Mouse (Mus musculus) lung, embryonic 16.5 days (tissue): ENCODE data around the gene Slc38a3. TPM values are rescaled to one million over a fixed set of nuclear protein-coding genes. Genes with fewer than 3 reads are reported as not detected.

Source experiments
- ATAC-seq: fragments of 200-750 bp; cut with Nextera tagmentation; 2 replicates; pipeline ENCODE4 v1.8.0; 2017; ENCODE audit warnings: low read depth, mild to moderate bottlenecking, moderate library complexity
- H3K27ac ChIP-seq: fragments of 300-500 bp; sonication (generic); 2 replicates; pipeline ENCODE4 v1.5.1; 2014; ENCODE audit warnings: mild to moderate bottlenecking, control low read depth, low read length
- H3K27me3 ChIP-seq: fragments of 300-500 bp; sonication (generic); 2 replicates; pipeline ENCODE4 v1.6.1; 2014; ENCODE audit warnings: low read depth, low read length, mixed read lengths; ENCODE audit not compliant: control insufficient read depth, insufficient read depth
- H3K36me3 ChIP-seq: fragments of 300-500 bp; sonication (generic); 2 replicates; pipeline ENCODE4 v1.6.1; 2014; ENCODE audit warnings: low read length; ENCODE audit not compliant: control insufficient read depth, insufficient read depth
- H3K4me1 ChIP-seq: fragments of 300-500 bp; sonication (generic); replicated peaks from 2 replicates; pipeline ENCODE4 v1.6.1; 2014; ENCODE audit warnings: low read length, mixed read lengths; ENCODE audit not compliant: control insufficient read depth, insufficient read depth
- H3K4me2 ChIP-seq: fragments of 300-500 bp; sonication (generic); 2 replicates; pipeline ENCODE4 v1.6.1; 2014; ENCODE audit warnings: low read depth, low read length, control low read depth
- H3K4me3 ChIP-seq: fragments of 300-500 bp; sonication (generic); 2 replicates; pipeline ENCODE4 v1.5.1; 2014; ENCODE audit warnings: mild to moderate bottlenecking, low read length, control low read depth
- H3K9ac ChIP-seq: fragments of 300-500 bp; sonication (generic); 2 replicates; pipeline ENCODE4 v1.6.1; 2014; ENCODE audit warnings: low read length, control low read depth
- H3K9me3 ChIP-seq: fragments of 300-500 bp; sonication (generic); 2 replicates; pipeline ENCODE4 v1.6.1; 2016; ENCODE audit warnings: low read length; ENCODE audit not compliant: control insufficient read depth
- WGBS: fragments of 180-500 bp; shearing (Covaris S2); extraction: QIAGEN DNeasy Blood & Tissue Kit; methylation state at CpG from one replicate; pipeline ENCODE4 v1.1.7; 2014; 5-methylcytosine and 5-hydroxymethylcytosine counted together
- polyA plus RNA-seq: library from polyadenylated mRNA; unstranded; fragments of >200 nt; fragmentation: Nextera tagmentation; extraction: Ambion mirVana; gene quantifications from 2 replicates; pipeline ENCODE4 v1.2.1, GENCODE M21; 2015

Slc38a3 gene
- polyA plus RNA-seq, 1 experiment from 2014 or later, result 4.5 TPM

- no peaks in the 10 kb centered on the region for H3K9me3 ChIP-seq
- no peak overlapping the region for H3K4me3 ChIP-seq
- ATAC-seq, result no peak
- H3K4me1 ChIP-seq, result peaks cover 51% of the 10 kb centered on the region
- H3K4me2 ChIP-seq, result no peak overlapping the region
- no peak overlapping the region for H3K9ac ChIP-seq
- WGBS, result 68% methylated on average over 5 of the region's 5 CpGs
- H3K36me3 ChIP-seq, result peaks cover 12% of the 10 kb centered on the region
- no peaks in the 10 kb centered on the region for H3K27me3 ChIP-seq
- H3K27ac ChIP-seq, result peak overlapping the region; percentile 60
These were observed 44.8 kb downstream of the Slc38a3 start for GRCm38 (mm10) chr9:107624539-107624938.

DNA sequence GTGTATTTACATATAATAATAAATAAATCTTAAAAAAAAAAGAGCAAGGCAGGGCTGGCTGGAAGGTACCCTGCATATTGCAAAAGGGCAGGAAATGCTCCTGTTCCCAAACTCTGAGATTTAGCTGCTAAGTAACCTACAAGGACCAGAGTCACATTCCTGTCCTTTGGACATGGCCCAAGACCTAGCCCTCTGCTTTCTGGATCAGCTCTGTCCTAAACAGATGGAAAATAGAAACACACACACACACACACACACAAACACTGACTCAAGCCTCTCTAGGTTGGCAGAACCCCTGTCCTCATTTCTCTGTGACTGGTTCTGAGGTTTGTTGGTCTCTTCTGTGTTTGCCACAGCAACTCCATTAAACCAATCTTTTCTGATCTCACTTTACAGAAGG, 48.4 kb downstream of the Slc38a3 start:
- H3K27me3 ChIP-seq, result no peaks in the 10 kb centered on the region
- ATAC-seq, result no peak

GRCm38 (mm10) chr9:107619546-107619879, 49.8 kb downstream of the Slc38a3 start:
- Histone ChIP-seq H3K9ac (no peak overlapping the region), H3K4me2 (no peak overlapping the region), H3K36me3 (peaks cover 46% of the 10 kb centered on the region), H3K4me3 (no peak overlapping the region), H3K27ac (peak overlapping the region; percentile 94), H3K27me3 (no peaks in the 10 kb centered on the region), H3K4me1 (peaks cover 36% of the 10 kb centered on the region), H3K9me3 (no peaks in the 10 kb centered on the region)
- ATAC-seq, result no peak
- 46% methylated on average over 13 of the region's 13 CpGs for WGBS

More for the DNA sequence above, 48.4 kb downstream of the Slc38a3 start:
- Histone ChIP-seq H3K9me3 (no peaks in the 10 kb centered on the region), H3K4me1 (peaks cover 36% of the 10 kb centered on the region), H3K9ac (no peak overlapping the region), H3K36me3 (peaks cover 35% of the 10 kb centered on the region), H3K4me2 (no peak overlapping the region), H3K27ac (0 out of 2 replicates have a peak overlapping the region, but pooled peaks have one; percentile 19), H3K4me3 (no peak overlapping the region)

DNA sequence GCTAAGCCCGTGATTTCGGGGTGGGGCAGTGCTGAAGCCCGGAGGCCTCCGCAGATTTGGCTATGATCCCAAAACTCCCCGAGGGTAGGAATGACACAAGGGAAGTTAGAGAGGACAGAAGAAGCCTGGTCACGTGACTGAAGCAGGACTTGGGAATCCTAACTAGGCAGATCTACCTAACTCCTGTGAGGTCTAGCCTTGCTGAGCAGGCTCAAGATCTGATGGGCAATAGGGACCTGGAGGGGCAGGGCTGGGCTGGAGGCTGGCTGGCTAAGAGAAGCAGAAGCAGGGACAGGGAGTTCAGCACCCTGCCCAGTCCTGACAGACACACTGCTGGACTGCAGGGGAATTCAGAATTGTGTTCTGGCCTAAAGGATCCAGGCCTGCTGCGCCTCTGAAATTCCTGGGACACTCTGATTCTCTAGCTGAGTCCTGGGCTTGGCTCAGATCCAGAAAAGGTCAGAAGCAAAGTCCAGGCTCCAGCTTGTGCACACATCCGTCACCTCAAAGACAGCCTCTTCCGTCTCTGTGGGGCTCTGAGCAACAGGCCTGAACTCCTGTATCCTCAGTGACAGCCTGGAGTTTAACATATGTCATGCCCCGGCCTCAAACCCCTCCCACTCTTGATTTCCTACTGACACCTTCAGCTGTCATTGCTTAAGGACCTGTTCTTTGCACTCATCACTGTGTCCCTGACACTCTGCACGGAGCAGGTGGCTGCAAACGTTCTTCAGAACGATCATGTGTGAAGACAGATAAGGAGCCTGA, 50.4 kb downstream of the Slc38a3 start:
- H3K4me3 ChIP-seq, result no peak overlapping the region
- peak; percentile 84 for ATAC-seq
- WGBS, result 23% methylated on average over 13 of the region's 13 CpGs
- 0 out of 2 replicates have a peak overlapping the region, but pooled peaks have one; percentile 7 for H3K4me2 ChIP-seq
- H3K27ac ChIP-seq, result peak overlapping the region; percentile 94
- no peaks in the 10 kb centered on the region for H3K9me3 ChIP-seq
- H3K4me1 ChIP-seq, result peaks cover 30% of the 10 kb centered on the region
- H3K9ac ChIP-seq, result peak overlapping the region; percentile 53
- H3K27me3 ChIP-seq, result no peaks in the 10 kb centered on the region
- peaks cover 48% of the 10 kb centered on the region for H3K36me3 ChIP-seq

DNA sequence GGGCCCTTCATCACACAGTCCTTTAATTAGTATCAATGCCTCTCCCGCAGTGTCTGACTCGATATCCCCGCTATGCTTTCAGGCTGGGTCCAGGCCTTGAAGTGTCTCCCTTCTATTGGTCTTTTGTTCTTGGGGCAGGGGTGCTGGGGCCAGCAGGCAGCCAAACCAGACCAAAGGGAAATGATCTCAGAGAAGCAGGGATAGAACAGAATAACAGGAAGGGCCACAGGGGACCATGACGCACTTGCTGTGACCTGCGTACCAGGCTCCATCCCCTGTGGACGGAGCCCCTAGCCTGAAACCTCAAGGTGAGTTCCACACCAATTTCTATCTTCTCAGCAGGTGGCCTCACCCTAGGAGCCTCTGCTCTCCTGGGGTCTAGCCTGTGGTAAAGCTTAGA, 51.2 kb downstream of the Slc38a3 start:
- 84% methylated on average over 6 of the region's 6 CpGs for WGBS
- Histone ChIP-seq H3K27me3 (no peaks in the 10 kb centered on the region), H3K9ac (no peak overlapping the region), H3K4me3 (no peak overlapping the region), H3K36me3 (peaks cover 48% of the 10 kb centered on the region), H3K27ac (peak overlapping the region; percentile 94), H3K9me3 (no peaks in the 10 kb centered on the region), H3K4me2 (no peak overlapping the region), H3K4me1 (peaks cover 30% of the 10 kb centered on the region)
- ATAC-seq, result no peak

DNA sequence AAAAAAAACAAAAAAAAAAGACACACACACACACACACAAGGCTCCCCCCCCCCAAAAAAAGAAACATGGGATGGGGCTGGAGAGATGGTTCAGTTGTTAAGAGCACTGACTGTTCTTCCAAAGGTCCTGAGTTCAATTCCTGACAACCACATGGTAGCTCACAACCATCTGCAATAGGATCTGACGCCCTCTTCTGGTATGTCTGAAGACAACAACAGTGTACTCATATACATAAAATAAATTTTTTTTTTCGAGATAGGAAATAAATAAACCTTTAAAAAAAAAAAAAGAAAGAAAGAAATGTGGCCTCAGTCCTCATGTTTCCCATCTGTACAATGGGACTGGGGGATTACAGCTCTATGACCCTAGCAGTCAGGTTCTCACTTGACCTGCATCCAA, 51.9 kb downstream of the Slc38a3 start:
- no peaks in the 10 kb centered on the region for H3K9me3 ChIP-seq
- WGBS, result 76% methylated on average over 2 of the region's 2 CpGs
- H3K27me3 ChIP-seq, result no peaks in the 10 kb centered on the region
- H3K4me3 ChIP-seq, result no peak overlapping the region
- H3K27ac ChIP-seq, result no peak overlapping the region
- H3K4me1 ChIP-seq, result peaks cover 32% of the 10 kb centered on the region
- H3K9ac ChIP-seq, result no peak overlapping the region
- H3K4me2 ChIP-seq, result no peak overlapping the region
- peaks cover 46% of the 10 kb centered on the region for H3K36me3 ChIP-seq
- no peak for ATAC-seq

DNA sequence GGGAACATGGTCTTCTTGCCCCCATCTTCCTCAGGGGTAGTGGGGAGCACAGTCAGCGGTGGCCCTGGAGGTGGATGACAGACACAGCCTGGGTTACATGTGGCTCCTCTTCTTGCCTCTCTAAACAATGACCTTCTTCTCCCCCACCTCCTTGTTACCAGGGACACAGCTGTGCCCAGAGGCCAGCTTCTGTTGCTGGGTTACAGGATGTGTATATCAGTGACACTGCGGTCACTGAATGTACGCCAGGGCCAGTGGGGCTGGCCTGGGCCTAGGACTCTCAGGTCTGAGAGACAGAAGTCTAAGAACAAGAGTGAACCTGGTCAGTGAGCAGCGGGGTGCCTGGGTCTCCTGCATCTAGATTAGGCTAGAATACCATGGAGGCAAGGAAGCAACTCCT, 54.3 kb downstream of the Slc38a3 start:
- peaks cover 41% of the 10 kb centered on the region for H3K36me3 ChIP-seq
- no peak for ATAC-seq
- no peaks in the 10 kb centered on the region for H3K9me3 ChIP-seq
- 72% methylated on average over 4 of the region's 4 CpGs for WGBS
- H3K9ac ChIP-seq, result no peak overlapping the region
- no peak overlapping the region for H3K4me2 ChIP-seq
- H3K27me3 ChIP-seq, result no peaks in the 10 kb centered on the region
- no peak overlapping the region for H3K4me3 ChIP-seq
- no peak overlapping the region for H3K27ac ChIP-seq
- H3K4me1 ChIP-seq, result peaks cover 38% of the 10 kb centered on the region

- Histone ChIP-seq H3K9ac (peak overlapping the region; percentile 73), H3K4me3 (peak overlapping the region; percentile 48)
- 5% methylated on average over 12 of the region's 12 CpGs for WGBS
These were observed 56.3 kb downstream of the Slc38a3 start for GRCm38 (mm10) chr9:107612945-107613569.

GRCm38 (mm10) chr9:107612191-107612944, 57.0 kb downstream of the Slc38a3 start:
- ATAC-seq, result peak; percentile 95
- H3K9me3 ChIP-seq, result no peaks in the 10 kb centered on the region
- H3K4me3 ChIP-seq, result peak overlapping the region; percentile 48
- peaks cover 25% of the 10 kb centered on the region for H3K36me3 ChIP-seq
- H3K9ac ChIP-seq, result peak overlapping the region; percentile 73
- no peaks in the 10 kb centered on the region for H3K27me3 ChIP-seq
- WGBS, result 5% methylated on average over 31 of the region's 48 CpGs
- H3K4me1 ChIP-seq, result peaks cover 33% of the 10 kb centered on the region
- peak overlapping the region; percentile 86 for H3K4me2 ChIP-seq
- H3K27ac ChIP-seq, result peak overlapping the region; percentile 94

More at GRCm38 (mm10) chr9:107612945-107613569, 56.3 kb downstream of the Slc38a3 start:
- H3K27ac ChIP-seq, result peak overlapping the region; percentile 94
- no peaks in the 10 kb centered on the region for H3K9me3 ChIP-seq
- ATAC-seq, result peak; percentile 30; the same call in 1 of the 2 replicates
- H3K4me2 ChIP-seq, result peak overlapping the region; percentile 86
- H3K4me1 ChIP-seq, result peaks cover 32% of the 10 kb centered on the region
- H3K27me3 ChIP-seq, result no peaks in the 10 kb centered on the region
- peaks cover 30% of the 10 kb centered on the region for H3K36me3 ChIP-seq
